Mouse (Mus musculus): ENCODE data around the gene Plcxd2. TPM values are rescaled to one million over a fixed set of nuclear protein-coding genes. Genes with fewer than 3 reads are reported as not detected.

Gene Plcxd2
- polyA plus RNA-seq, 1 experiment from 2014 or later: 0.93 TPM

DNA sequence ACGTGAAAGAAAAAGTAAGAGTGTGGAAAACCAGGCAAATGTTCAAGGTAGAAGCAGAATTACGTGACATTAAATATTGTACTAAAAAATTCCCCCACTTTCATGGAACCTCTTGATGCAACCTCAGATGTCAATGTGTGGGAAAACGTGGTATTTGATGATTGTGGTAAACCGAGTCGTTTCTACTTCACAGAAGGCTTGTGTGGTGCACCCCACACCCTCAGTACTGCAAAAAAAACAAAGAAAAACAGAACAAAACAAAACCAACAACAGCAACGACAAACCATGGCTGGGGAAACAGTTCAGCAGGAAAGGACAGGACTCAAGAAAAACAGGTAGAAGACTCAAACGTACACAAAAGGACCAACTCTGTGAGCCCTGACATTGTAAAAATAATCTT lies 11.8 kb downstream of the Plcxd2 start:
- H3K4me3 ChIP-seq (replicated peaks; ENCODE audit: low read depth, low read length): no peak overlapping the region
- no peak for DNase-seq (ENCODE audit: low spot score)
- no peak overlapping the region for H3K27ac ChIP-seq
- H3K9me3 ChIP-seq (replicated peaks; ENCODE audit: low read length): no peaks in the 10 kb centered on the region
- no peak overlapping the region for H3K9ac ChIP-seq (ENCODE audit: low read depth, low read length)
- TF ChIP-seq CTCF (IDR thresholded peaks at IDR 0.05; ENCODE audit: low read depth): no peak
- no peak overlapping the region for H3K4me2 ChIP-seq (ENCODE audit: low read length)
- no peaks in the 10 kb centered on the region for H3K36me3 ChIP-seq (ENCODE audit: insufficient read depth, low read length)
- H3K4me1 ChIP-seq (replicated peaks; ENCODE audit: insufficient read depth, low read length): no peaks in the 10 kb centered on the region
- WGBS: 74% methylated on average over 7 of the region's 7 CpGs
- no peaks in the 10 kb centered on the region for H3K27me3 ChIP-seq (ENCODE audit: insufficient read depth, low read length)
- no peak for ATAC-seq (replicated peaks; ENCODE audit: low FRiP score, low read depth)

DNA sequence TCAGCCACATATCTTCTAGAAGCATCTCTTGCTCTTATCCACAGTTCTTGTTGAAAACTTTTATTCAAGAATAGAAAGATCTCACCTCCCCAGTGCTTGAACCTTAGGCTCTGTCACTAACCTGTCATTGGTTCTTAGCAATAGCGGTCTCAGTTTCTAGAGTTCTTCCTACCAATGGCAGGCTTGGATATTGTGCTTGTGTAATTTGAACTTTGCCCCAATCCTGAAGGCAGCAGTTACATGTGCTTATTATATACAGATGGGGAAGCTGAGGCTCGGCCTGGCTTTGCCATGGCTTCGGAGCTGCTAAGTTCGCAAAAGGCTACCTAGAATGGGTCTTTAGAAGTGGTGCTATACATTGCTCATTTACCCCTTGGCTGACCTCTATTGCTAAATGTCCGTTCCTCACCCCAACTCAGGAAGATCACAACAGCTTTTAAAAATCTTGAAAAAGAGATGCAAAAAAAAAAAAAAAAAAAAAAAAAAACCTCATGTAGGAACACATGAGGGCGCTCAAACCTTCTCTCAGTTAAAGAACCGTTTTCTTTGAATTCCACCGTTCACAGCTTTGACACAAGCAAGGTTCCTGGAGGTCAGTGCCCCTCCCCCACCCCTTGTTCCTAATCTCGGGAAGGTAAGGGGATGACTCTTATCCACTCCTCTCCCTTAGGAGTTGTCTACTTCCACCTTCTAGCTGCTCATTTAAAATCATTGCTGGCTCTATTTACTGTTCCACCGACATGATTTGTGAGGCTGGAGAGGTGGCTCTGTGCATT lies 18.9 kb downstream of the Plcxd2 start:
- no peak for ATAC-seq (replicated peaks; ENCODE audit: low FRiP score, low read depth)
- WGBS: 49% methylated on average over 10 of the region's 10 CpGs
- Histone ChIP-seq H3K4me1 (replicated peaks; ENCODE audit: insufficient read depth, low read length) (no peaks in the 10 kb centered on the region), H3K4me2 (ENCODE audit: low read length) (no peak overlapping the region), H3K9me3 (replicated peaks; ENCODE audit: low read length) (no peaks in the 10 kb centered on the region), H3K27ac (no peak overlapping the region), H3K36me3 (ENCODE audit: insufficient read depth, low read length) (no peaks in the 10 kb centered on the region), H3K27me3 (ENCODE audit: insufficient read depth, low read length) (no peaks in the 10 kb centered on the region), H3K9ac (ENCODE audit: low read depth, low read length) (no peak overlapping the region), H3K4me3 (replicated peaks; ENCODE audit: low read depth, low read length) (no peak overlapping the region)
- peak; percentile 51; the same call in 1 of the 2 replicates for TF ChIP-seq CTCF (IDR thresholded peaks at IDR 0.05; ENCODE audit: low read depth)
- peak; percentile 48 for DNase-seq (ENCODE audit: low spot score)

DNA sequence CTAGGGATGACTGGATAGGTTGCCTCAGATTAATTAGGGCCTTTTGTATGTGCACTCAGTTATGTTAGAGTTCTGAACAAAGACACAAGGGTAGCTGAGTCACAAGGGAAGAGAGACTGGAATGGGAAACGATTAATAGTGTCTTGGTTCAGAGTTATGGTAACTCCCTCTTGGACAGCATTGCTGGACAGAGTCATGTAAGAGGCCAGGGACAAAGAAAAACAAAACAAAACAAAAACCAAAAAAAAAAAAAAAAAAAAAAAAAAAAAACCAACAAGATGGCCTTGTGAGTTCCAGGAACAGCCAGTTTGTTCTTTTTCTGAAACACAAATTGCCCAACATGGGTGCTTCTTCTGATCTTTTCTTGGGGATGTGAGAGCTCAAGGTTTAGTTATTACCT lies 23.8 kb downstream of the Plcxd2 start:
- WGBS: 63% methylated on average over 1 of the region's 1 CpGs
- DNase-seq (ENCODE audit: low spot score) (no peak), ATAC-seq (replicated peaks; ENCODE audit: low FRiP score, low read depth) (no peak)
- H3K4me1 ChIP-seq (replicated peaks; ENCODE audit: insufficient read depth, low read length): no peaks in the 10 kb centered on the region
- H3K9me3 ChIP-seq (replicated peaks; ENCODE audit: low read length): no peaks in the 10 kb centered on the region
- H3K9ac ChIP-seq (ENCODE audit: low read depth, low read length): no peak overlapping the region
- no peaks in the 10 kb centered on the region for H3K27me3 ChIP-seq (ENCODE audit: insufficient read depth, low read length)
- H3K4me2 ChIP-seq (ENCODE audit: low read length): no peak overlapping the region
- H3K27ac ChIP-seq: no peak overlapping the region
- H3K4me3 ChIP-seq (replicated peaks; ENCODE audit: low read depth, low read length): no peak overlapping the region
- no peak for TF ChIP-seq CTCF (IDR thresholded peaks at IDR 0.05; ENCODE audit: low read depth)
- no peaks in the 10 kb centered on the region for H3K36me3 ChIP-seq (ENCODE audit: insufficient read depth, low read length)

DNA sequence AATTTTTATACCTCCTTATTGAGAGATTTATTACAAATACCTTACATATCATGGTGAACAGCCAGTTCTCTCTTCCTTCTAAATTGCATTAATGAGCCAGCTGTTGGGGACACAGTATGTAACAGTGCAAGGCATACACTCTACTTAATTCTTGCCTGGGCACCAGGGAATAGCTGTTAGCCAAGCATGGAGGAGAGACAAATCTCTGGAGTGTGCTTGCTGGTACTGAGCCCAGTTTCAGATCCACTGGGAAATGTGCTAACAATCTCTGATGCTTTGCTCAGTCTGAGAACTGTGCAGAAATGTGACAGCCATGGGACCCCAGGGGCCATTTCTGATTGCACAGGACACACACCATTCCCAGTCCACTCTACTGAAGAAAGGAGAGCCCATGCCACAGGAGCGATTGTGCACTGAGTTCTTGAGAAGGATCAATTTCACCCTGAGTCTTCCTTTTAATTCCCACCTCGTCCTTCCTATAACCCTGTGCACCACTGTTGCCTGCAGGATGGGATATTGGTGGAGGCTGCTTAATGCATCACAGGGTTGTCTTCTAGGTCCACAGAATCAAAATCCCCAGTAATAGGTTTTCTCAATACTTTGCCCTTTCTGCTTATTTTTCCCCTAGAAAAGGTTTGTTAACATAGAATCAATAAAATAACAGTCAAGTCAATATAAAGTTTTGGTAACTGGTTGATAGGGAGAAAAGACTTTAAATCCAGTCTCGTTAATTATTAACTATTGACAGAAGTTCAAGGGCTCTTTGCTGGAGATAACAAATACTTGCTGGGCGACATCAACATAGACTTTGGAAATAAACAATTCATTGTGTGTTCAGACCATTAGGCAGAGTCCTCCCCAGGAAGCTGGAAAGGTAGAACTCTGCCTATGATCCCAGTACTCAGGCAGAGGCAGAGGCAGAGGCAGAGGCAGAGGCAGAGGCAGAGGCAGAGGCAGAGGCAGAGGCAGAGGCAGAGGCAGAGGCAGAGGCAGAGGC lies 25.1 kb downstream of the Plcxd2 start:
- Histone ChIP-seq H3K4me1 (replicated peaks; ENCODE audit: insufficient read depth, low read length) (no peaks in the 10 kb centered on the region), H3K4me3 (replicated peaks; ENCODE audit: low read depth, low read length) (no peak overlapping the region), H3K36me3 (ENCODE audit: insufficient read depth, low read length) (no peaks in the 10 kb centered on the region), H3K27ac (no peak overlapping the region), H3K27me3 (ENCODE audit: insufficient read depth, low read length) (no peaks in the 10 kb centered on the region), H3K4me2 (ENCODE audit: low read length) (no peak overlapping the region), H3K9me3 (replicated peaks; ENCODE audit: low read length) (no peaks in the 10 kb centered on the region), H3K9ac (ENCODE audit: low read depth, low read length) (no peak overlapping the region)
- DNase-seq (ENCODE audit: low spot score): no peak
- TF ChIP-seq CTCF (IDR thresholded peaks at IDR 0.05; ENCODE audit: low read depth): no peak
- 64% methylated on average over 4 of the region's 4 CpGs for WGBS
- no peak for ATAC-seq (replicated peaks; ENCODE audit: low FRiP score, low read depth)

DNA sequence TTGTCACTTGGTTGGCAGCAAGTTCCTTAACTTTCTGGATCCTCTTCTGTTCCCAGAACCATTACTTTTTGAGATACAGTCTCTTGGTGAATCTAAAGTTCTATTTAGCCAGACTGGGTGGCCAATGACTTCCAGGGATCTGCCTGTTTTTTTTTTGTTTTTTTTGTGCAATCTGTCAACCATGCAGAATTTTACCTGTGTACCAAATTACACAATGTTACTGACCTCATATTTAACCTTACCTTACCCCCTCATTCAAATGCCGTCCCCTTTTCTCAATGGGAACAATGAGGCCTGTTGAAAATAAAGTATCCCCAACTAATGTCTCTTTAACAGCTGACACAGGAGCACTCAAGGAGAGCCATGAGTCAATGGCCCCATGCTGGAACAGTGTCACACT lies 33.8 kb downstream of the Plcxd2 start:
- no peak overlapping the region for H3K9ac ChIP-seq (ENCODE audit: low read depth, low read length)
- no peak overlapping the region for H3K4me2 ChIP-seq (ENCODE audit: low read length)
- whole genome bisulfite sequencing: 93% methylated on average over 1 of the region's 1 CpGs
- H3K4me3 ChIP-seq (replicated peaks; ENCODE audit: low read depth, low read length): no peak overlapping the region
- ATAC-seq (replicated peaks; ENCODE audit: low FRiP score, low read depth) (no peak), DNase-seq (ENCODE audit: low spot score) (no peak)
- TF ChIP-seq CTCF (IDR thresholded peaks at IDR 0.05; ENCODE audit: low read depth): no peak
- no peaks in the 10 kb centered on the region for H3K27me3 ChIP-seq (ENCODE audit: insufficient read depth, low read length)
- H3K36me3 ChIP-seq (ENCODE audit: insufficient read depth, low read length): no peaks in the 10 kb centered on the region
- no peaks in the 10 kb centered on the region for H3K4me1 ChIP-seq (replicated peaks; ENCODE audit: insufficient read depth, low read length)
- no peak overlapping the region for H3K27ac ChIP-seq
- H3K9me3 ChIP-seq (replicated peaks; ENCODE audit: low read length): no peaks in the 10 kb centered on the region

DNA sequence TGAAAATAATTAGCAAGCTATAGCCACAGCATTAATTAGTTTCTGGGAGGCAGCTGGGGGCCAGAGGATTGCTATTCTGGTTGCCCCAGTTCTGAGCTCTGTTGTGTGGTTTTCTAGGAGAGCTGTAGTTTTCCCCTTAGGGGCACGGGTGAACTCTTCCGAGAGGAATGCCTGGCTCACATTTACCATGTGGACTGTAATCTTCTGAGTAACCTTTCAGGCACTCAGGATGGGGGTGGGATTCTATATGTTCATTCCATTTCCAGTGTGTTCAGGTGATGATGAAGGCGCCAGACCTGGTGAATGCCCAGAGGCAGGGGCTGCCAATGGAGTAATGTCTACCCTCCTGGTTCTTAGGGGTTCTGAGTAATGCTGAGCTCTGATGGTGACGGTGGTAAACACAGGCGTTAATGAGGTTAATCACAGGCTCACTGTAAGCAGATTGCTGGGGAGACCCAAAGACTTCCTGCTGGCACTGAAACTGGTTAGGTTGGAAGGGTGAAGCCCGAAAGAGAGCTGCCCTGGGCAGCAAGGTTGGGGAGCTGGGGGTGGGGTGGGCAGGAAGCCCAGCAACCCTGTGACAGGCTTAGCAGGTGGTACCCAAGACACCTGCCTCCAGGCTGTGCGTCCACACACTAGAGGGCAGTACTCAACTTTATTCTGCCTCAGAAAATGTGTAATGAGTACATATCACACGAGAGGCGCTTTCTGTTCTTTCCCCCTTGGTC lies 35.9 kb downstream of the Plcxd2 start:
- TF ChIP-seq CTCF (IDR thresholded peaks at IDR 0.05; ENCODE audit: low read depth): peak; percentile 64

More for the DNA sequence above, 35.9 kb downstream of the Plcxd2 start:
- DNase-seq (ENCODE audit: low spot score): peak; percentile 20
- Histone ChIP-seq H3K36me3 (ENCODE audit: insufficient read depth, low read length) (no peaks in the 10 kb centered on the region), H3K27me3 (ENCODE audit: insufficient read depth, low read length) (no peaks in the 10 kb centered on the region), H3K9me3 (replicated peaks; ENCODE audit: low read length) (no peaks in the 10 kb centered on the region), H3K9ac (ENCODE audit: low read depth, low read length) (no peak overlapping the region), H3K4me3 (replicated peaks; ENCODE audit: low read depth, low read length) (no peak overlapping the region), H3K4me2 (ENCODE audit: low read length) (no peak overlapping the region), H3K4me1 (replicated peaks; ENCODE audit: insufficient read depth, low read length) (no peaks in the 10 kb centered on the region), H3K27ac (peak overlapping the region; percentile 27; the same call in 1 of the 2 replicates)
- WGBS: 60% methylated on average over 9 of the region's 9 CpGs
- ATAC-seq (replicated peaks; ENCODE audit: low FRiP score, low read depth): peak; percentile 70

All from kidney, postnatal 0 days (tissue).